Mouse (Mus musculus): ENCODE measurements around the gene Wfs1.

DNA sequence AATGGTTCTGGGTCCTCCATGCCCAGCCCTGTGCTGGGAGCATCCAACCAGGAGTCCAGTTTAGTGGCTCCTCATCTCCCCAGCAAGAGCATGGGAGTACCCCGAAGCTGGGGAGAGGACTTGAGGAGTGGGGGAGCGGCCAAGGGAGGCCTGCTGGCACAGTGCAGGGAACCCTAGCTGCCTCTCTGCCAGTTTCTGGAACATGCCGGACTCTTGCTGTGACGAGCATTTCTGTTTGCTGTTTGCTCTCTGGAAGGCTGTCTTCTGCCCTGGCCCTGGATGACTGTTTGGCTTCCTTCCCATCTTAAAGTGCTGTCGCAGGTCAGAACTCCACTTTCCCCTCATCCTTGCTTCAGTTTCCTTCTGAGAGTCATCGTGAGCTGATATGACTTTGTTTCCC, 46.9 kb upstream of the Wfs1 start:
- TF ChIP-seq GATA1 (IDR thresholded peaks at IDR 0.05; ENCODE audit: low read length) = no peak
- no peak for TF ChIP-seq TAL1 (IDR thresholded peaks at IDR 0.05; ENCODE audit: low read length)

Measured in erythroblast, embryonic 14.5 days (primary cell).